Mouse (Mus musculus) ES-CJ7 (cell line): ENCODE data around the gene 5730409E04Rik.

Source experiments
- DNase-seq: peaks from one replicate; pipeline ENCODE4 v3.0.0; 2011; ENCODE audit warnings: low read depth, low spot score

5730409E04Rik gene

GRCm38 (mm10) chr4:126609606-126610181, at the start of gene 5730409E04Rik:
Gene 5730409E04Rik (plus strand): TSS chr4:126609818.
- peak; percentile 64 for DNase-seq

GRCm38 (mm10) chr4:126563798-126564197, 45.8 kb upstream of the 5730409E04Rik start:
- no peak for DNase-seq

- no peak for DNase-seq
These were observed 42.4 kb upstream of the 5730409E04Rik start for GRCm38 (mm10) chr4:126567243-126567642.

- DNase-seq = no peak
These were observed 39.8 kb upstream of the 5730409E04Rik start for GRCm38 (mm10) chr4:126569783-126570182.

GRCm38 (mm10) chr4:126576281-126576680, 33.3 kb upstream of the 5730409E04Rik start:
- no peak for DNase-seq

- no peak for DNase-seq
These were observed 31.7 kb upstream of the 5730409E04Rik start for GRCm38 (mm10) chr4:126577920-126578319.

GRCm38 (mm10) chr4:126579077-126579476, 30.5 kb upstream of the 5730409E04Rik start:
- DNase-seq = no peak

- DNase-seq = no peak
These were observed 23.9 kb upstream of the 5730409E04Rik start for GRCm38 (mm10) chr4:126585739-126586138.

- DNase-seq = no peak
These were observed 17.6 kb upstream of the 5730409E04Rik start for GRCm38 (mm10) chr4:126592039-126592438.

- peak; percentile 71 for DNase-seq
These were observed 9.5 kb upstream of the 5730409E04Rik start for GRCm38 (mm10) chr4:126599971-126600754.

GRCm38 (mm10) chr4:126601597-126602444, 7.8 kb upstream of the 5730409E04Rik start:
- peak; percentile 50 for DNase-seq

GRCm38 (mm10) chr4:126602445-126602762, 7.2 kb upstream of the 5730409E04Rik start:
- DNase-seq = no peak

- DNase-seq = no peak
These were observed 5.5 kb upstream of the 5730409E04Rik start for GRCm38 (mm10) chr4:126604141-126604540.

GRCm38 (mm10) chr4:126605751-126606150, 3.9 kb upstream of the 5730409E04Rik start:
- DNase-seq = no peak

- no peak for DNase-seq
These were observed 2.4 kb downstream of the 5730409E04Rik start for GRCm38 (mm10) chr4:126611991-126612390.

GRCm38 (mm10) chr4:126616312-126616711, 6.7 kb downstream of the 5730409E04Rik start:
- DNase-seq = peak; percentile 29

- peak; percentile 18 for DNase-seq
These were observed 10.2 kb downstream of the 5730409E04Rik start for GRCm38 (mm10) chr4:126619691-126620330.

- DNase-seq = no peak
These were observed 10.8 kb downstream of the 5730409E04Rik start for GRCm38 (mm10) chr4:126620349-126620874.

GRCm38 (mm10) chr4:126627021-126627681, 17.5 kb downstream of the 5730409E04Rik start:
- peak; percentile 60 for DNase-seq

GRCm38 (mm10) chr4:126631922-126632321, 22.3 kb downstream of the 5730409E04Rik start:
- DNase-seq = no peak

GRCm38 (mm10) chr4:126632668-126633067, 23.1 kb downstream of the 5730409E04Rik start:
- no peak for DNase-seq
